Mouse (Mus musculus): ENCODE measurements at regions not wholly inside any gene's neighbourhood (a gene's known extent, or its start where the extent isn't known, plus 50 kb on each side); places are given as distances from the start of the nearest gene placed in this dataset.

DNA sequence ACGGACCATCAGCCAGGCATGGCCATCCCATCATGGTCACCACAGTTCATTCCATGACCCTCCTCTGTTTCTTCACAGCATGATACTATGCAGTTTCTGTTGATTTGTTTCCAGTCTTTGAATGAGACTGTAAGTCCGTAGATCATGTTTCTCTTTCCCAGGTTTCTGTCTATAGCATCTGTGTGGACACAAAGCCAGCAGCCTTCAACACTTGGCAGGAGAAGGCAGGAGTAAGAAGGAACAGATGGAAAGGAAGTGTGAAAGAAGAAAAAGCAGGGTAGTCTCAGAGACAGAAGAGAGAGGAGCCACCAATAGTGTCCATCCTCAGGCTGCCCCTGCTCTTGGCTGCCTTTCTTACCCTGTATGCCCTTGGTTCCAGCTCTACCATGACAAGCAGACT lies 136.6 kb downstream of the Sp3 start:
- Histone ChIP-seq H3K4me3 (replicated peaks; ENCODE audit: low read length) (no peak overlapping the region), H3K27me3 (replicated peaks; ENCODE audit: control insufficient read depth, insufficient read depth, low read length) (no peaks in the 10 kb centered on the region), H3K9me3 (ENCODE audit: control insufficient read depth, low read length) (peaks cover 3% of the 10 kb centered on the region; the same call in 1 of the 2 replicates), H3K4me2 (ENCODE audit: low read length) (no peak overlapping the region), H3K36me3 (ENCODE audit: control insufficient read depth, insufficient read depth) (no peaks in the 10 kb centered on the region), H3K4me1 (replicated peaks; ENCODE audit: control insufficient read depth, insufficient read depth, low read length) (peaks cover 7% of the 10 kb centered on the region), H3K9ac (replicated peaks; ENCODE audit: low read depth, low read length) (no peak overlapping the region), H3K27ac (ENCODE audit: low read length) (no peak overlapping the region)
- WGBS: 77% methylated on average over 2 of the region's 2 CpGs
- no peak for ATAC-seq

DNA sequence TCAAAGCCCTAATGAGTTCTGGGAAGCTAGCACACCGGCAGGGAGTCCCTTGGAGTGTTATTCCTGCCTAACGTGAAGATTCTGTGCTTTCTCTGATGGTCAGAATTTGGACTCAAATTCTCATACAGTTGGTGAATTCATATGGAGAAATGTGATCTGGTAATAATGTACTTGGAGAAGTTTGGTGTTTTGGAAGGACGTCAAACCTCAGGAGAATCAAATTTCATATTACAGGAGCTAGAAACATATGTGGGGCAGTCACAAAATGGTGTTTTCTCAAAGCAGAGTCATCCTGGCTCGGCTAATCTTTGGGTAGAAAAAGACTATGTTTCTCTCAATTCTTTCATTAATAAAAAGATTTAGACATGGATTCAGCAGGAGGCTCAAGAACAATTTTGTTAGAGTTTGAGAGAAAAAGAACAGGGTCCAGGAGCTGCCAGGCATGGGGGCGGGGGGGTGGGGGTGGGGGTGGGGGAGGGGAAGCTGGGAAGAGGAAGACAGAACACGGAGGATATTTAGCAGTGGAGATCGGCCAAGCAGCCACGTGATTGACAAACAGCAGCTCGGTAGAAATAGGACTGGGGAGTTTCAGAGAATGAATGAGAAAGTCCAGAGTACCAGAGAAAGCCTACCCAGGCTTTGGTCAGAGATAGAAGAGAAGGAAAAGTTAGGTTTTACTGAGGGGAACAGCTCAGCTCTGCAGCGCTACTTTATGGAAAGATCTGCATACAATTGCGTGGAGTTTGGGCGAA lies 130.6 kb downstream of the Sp3 start:
- 48% methylated on average over 12 of the region's 12 CpGs for WGBS
- H3K27me3 ChIP-seq (replicated peaks; ENCODE audit: control insufficient read depth, insufficient read depth, low read length): no peaks in the 10 kb centered on the region
- no peak overlapping the region for H3K9ac ChIP-seq (replicated peaks; ENCODE audit: low read depth, low read length)
- H3K27ac ChIP-seq (ENCODE audit: low read length): no peak overlapping the region
- no peaks in the 10 kb centered on the region for H3K4me1 ChIP-seq (replicated peaks; ENCODE audit: control insufficient read depth, insufficient read depth, low read length)
- no peaks in the 10 kb centered on the region for H3K9me3 ChIP-seq (ENCODE audit: control insufficient read depth, low read length)
- H3K36me3 ChIP-seq (ENCODE audit: control insufficient read depth, insufficient read depth): no peaks in the 10 kb centered on the region
- no peak for ATAC-seq
- H3K4me2 ChIP-seq (ENCODE audit: low read length): no peak overlapping the region
- no peak overlapping the region for H3K4me3 ChIP-seq (replicated peaks; ENCODE audit: low read length)

DNA sequence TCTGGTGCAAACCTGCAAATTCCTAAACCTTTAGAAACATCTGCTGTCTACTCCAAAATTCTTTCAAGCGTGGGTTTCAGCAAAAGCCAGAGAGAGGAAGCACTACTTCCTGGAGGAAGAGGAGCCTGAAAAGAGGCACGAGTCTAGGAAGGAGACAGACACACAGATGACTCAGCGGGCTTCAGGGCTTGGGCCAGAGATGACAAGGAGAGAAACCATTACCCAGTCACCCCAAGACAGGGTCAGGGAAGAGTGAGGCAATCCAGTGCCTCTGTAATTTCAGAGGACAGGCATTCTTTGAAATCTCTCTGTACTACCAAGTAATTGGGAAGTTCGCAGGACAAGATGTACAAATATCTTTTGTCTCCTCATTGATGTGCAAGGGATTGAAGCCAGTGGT lies 127.7 kb downstream of the Sp3 start:
- Histone ChIP-seq H3K4me2 (ENCODE audit: low read length) (no peak overlapping the region), H3K4me3 (replicated peaks; ENCODE audit: low read length) (no peak overlapping the region), H3K36me3 (ENCODE audit: control insufficient read depth, insufficient read depth) (no peaks in the 10 kb centered on the region), H3K27me3 (replicated peaks; ENCODE audit: control insufficient read depth, insufficient read depth, low read length) (no peaks in the 10 kb centered on the region), H3K9me3 (ENCODE audit: control insufficient read depth, low read length) (no peaks in the 10 kb centered on the region), H3K4me1 (replicated peaks; ENCODE audit: control insufficient read depth, insufficient read depth, low read length) (peaks cover 7% of the 10 kb centered on the region; the same call in 1 of the 2 replicates), H3K27ac (ENCODE audit: low read length) (no peak overlapping the region), H3K9ac (replicated peaks; ENCODE audit: low read depth, low read length) (no peak overlapping the region)
- ATAC-seq: no peak
- 87% methylated on average over 4 of the region's 4 CpGs for WGBS

DNA sequence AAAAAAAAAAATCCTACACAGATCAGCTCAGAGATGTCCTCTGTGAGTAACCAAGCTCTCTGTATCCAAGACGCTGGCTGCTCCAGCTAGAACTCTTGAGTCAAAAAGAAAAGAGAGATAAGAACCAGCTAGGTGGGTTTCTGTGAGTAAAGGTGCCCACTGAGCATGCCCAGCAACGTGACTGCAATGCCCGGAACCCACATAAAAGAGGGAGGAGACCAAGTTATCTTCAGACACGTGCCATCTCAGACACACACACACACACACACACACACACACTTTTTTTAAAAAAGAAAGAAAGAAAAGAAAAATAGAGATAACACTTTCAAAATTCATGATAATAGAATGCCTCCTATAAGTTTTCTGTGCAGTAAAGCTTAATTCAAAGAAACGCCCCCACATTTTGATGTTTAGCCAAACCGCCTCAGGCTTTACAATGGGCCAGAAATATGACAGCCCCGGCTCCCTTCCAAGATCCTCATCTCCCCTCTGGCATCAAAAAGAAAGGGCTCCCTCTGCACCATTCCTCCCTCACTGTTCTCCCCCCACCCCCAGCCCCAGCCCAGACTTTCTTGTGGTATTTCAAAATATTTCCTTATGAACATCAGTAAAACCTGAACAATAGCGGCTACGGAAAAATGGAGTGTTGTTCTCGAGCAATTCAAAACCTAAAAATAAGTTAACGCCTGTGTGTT lies 124.8 kb downstream of the Sp3 start:
- H3K27ac ChIP-seq (ENCODE audit: low read length): no peak overlapping the region
- no peak overlapping the region for H3K4me3 ChIP-seq (replicated peaks; ENCODE audit: low read length)
- ATAC-seq: no peak
- H3K27me3 ChIP-seq (replicated peaks; ENCODE audit: control insufficient read depth, insufficient read depth, low read length): no peaks in the 10 kb centered on the region
- no peak overlapping the region for H3K9ac ChIP-seq (replicated peaks; ENCODE audit: low read depth, low read length)
- WGBS: 70% methylated on average over 11 of the region's 11 CpGs
- no peaks in the 10 kb centered on the region for H3K9me3 ChIP-seq (ENCODE audit: control insufficient read depth, low read length)
- peaks cover 7% of the 10 kb centered on the region; the same call in 1 of the 2 replicates for H3K4me1 ChIP-seq (replicated peaks; ENCODE audit: control insufficient read depth, insufficient read depth, low read length)
- H3K4me2 ChIP-seq (ENCODE audit: low read length): no peak overlapping the region
- H3K36me3 ChIP-seq (ENCODE audit: control insufficient read depth, insufficient read depth): no peaks in the 10 kb centered on the region

DNA sequence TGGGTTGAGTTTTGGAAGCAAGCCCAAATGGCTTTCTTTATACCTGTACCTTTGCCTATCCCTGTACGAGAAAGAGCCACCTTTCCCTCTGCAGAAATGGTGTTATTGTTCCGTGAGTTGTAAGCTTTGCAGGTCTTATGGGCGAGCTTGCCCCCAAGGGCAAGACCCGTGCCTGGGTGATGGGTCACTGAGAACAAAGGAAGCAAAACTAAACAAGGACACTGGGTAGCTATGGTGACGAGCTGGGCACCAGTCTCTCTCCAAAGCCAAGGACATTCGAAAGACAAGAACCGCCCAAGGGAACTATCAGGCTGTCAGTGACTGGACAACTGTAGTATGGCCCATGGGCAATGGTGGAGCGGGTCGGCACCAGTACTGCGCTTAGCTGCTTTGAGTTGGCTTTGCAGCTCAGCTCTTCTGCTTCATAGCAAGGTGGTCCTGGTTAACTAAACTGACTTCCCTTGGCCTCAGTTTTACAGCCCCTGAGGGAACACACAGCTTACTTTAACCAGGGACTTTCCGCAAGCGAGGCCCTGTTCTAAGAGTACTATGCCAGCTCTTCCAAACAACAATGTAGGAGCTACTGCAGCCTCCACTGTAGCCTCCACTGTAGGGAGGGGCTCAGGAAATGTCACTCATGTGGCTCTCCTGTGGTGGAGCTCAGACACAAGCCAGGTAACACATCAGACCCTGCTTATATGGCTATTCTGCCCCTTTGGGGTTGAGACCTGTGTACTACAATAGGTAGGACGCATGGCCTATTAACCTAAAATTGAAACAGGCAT lies 124.1 kb downstream of the Sp3 start:
- ATAC-seq: no peak
- 85% methylated on average over 13 of the region's 13 CpGs for WGBS
- H3K4me3 ChIP-seq (replicated peaks; ENCODE audit: low read length): no peak overlapping the region

DNA sequence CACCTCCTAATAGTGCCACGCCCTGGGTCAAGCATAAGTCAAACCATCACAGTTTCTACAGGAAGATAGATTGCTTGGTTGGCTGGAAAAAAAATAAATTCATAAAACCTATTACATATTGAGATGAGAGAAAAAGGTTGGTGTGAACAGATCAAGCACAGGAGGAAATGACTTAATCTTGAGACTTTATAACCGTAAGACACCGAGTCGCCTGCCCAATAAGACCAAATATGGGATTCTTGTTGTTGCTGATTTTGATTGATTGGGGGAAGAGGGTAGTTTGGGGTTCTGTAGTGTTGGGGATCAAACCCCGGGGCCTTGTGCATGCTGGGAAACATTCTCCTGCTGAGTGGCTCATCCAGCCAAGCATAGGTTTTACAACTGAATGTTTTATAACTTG lies 122.9 kb downstream of the Sp3 start:
- H3K9me3 ChIP-seq (ENCODE audit: control insufficient read depth, low read length): no peaks in the 10 kb centered on the region
- no peak overlapping the region for H3K4me2 ChIP-seq (ENCODE audit: low read length)
- no peak overlapping the region for H3K27ac ChIP-seq (ENCODE audit: low read length)
- H3K4me3 ChIP-seq (replicated peaks; ENCODE audit: low read length): no peak overlapping the region
- no peak for ATAC-seq
- WGBS: 94% methylated on average over 5 of the region's 5 CpGs
- no peak overlapping the region for H3K9ac ChIP-seq (replicated peaks; ENCODE audit: low read depth, low read length)
- no peaks in the 10 kb centered on the region for H3K36me3 ChIP-seq (ENCODE audit: control insufficient read depth, insufficient read depth)
- no peaks in the 10 kb centered on the region for H3K27me3 ChIP-seq (replicated peaks; ENCODE audit: control insufficient read depth, insufficient read depth, low read length)
- peaks cover 7% of the 10 kb centered on the region; the same call in 1 of the 2 replicates for H3K4me1 ChIP-seq (replicated peaks; ENCODE audit: control insufficient read depth, insufficient read depth, low read length)

More for the DNA sequence above, 124.1 kb downstream of the Sp3 start:
- H3K4me1 ChIP-seq (replicated peaks; ENCODE audit: control insufficient read depth, insufficient read depth, low read length): peaks cover 7% of the 10 kb centered on the region; the same call in 1 of the 2 replicates
- no peak overlapping the region for H3K4me2 ChIP-seq (ENCODE audit: low read length)
- no peaks in the 10 kb centered on the region for H3K27me3 ChIP-seq (replicated peaks; ENCODE audit: control insufficient read depth, insufficient read depth, low read length)
- H3K9ac ChIP-seq (replicated peaks; ENCODE audit: low read depth, low read length): no peak overlapping the region
- no peaks in the 10 kb centered on the region for H3K36me3 ChIP-seq (ENCODE audit: control insufficient read depth, insufficient read depth)
- H3K9me3 ChIP-seq (ENCODE audit: control insufficient read depth, low read length): no peaks in the 10 kb centered on the region
- no peak overlapping the region for H3K27ac ChIP-seq (ENCODE audit: low read length)

DNA sequence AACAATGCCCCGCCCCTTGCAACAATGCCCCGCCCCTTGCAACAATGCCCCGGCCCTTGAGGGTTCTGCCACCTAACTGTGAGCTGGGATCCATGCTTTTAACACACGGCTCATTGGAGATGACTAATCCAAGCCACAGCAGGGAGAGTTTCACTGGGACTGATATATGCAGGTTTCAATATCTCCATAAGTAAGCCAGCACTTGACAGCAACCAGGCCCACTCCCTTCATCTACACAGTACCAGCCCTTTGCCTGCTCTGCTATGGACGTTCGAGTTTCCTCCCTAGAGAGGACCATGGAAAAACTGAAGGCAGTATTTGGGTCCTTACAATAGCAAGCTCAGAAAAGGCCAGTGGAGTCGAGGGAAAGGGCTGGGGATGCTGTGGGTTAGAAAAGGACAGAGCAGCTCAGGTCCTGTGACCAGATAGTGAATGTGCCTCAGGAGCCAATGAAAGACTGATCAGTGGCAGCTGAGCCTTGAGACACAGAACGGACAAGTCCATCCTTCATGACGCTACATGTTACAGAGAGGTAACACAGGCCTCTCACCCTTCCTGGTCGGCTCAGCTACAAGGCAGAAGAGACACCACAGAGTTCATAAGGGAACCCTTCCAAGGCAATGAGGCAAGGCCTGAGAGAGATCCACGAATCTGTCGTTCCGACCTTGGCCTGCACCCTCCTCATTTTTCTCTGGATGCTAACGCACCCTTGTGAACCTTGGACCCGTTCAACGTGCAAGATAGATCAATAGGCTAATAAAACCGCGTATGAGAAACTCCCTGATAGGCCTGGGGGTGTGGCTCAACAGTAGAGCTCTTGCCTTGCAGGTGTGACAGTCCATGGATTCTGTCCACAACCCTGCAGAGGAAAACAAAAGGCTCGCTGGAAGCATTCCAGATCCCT lies 114.5 kb downstream of the Sp3 start:
- H3K36me3 ChIP-seq (ENCODE audit: control insufficient read depth, insufficient read depth): no peaks in the 10 kb centered on the region
- H3K4me2 ChIP-seq (ENCODE audit: low read length): no peak overlapping the region
- H3K27me3 ChIP-seq (replicated peaks; ENCODE audit: control insufficient read depth, insufficient read depth, low read length): no peaks in the 10 kb centered on the region
- no peak overlapping the region for H3K27ac ChIP-seq (ENCODE audit: low read length)
- no peak for ATAC-seq
- no peak overlapping the region for H3K9ac ChIP-seq (replicated peaks; ENCODE audit: low read depth, low read length)
- peaks cover 4% of the 10 kb centered on the region for H3K4me1 ChIP-seq (replicated peaks; ENCODE audit: control insufficient read depth, insufficient read depth, low read length)
- no peaks in the 10 kb centered on the region; the same call in 1 of the 2 replicates for H3K9me3 ChIP-seq (ENCODE audit: control insufficient read depth, low read length)
- no peak overlapping the region for H3K4me3 ChIP-seq (replicated peaks; ENCODE audit: low read length)
- WGBS: 46% methylated on average over 19 of the region's 19 CpGs

DNA sequence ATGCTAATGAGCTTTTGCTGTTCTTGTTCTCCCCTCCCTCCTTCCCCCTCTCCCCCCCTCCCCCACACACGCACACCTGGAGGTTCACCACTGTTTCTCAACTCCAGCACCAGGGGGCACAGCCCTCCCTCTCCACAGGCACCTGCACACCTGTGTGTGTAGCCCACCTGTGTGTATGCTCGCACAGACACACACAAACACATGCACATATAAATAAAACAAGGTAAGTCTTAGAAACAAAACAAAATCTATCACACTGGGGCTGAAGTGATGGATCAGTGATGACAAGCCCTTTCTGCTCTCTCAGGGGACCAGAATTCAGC lies 113.9 kb downstream of the Sp3 start:
- no peaks in the 10 kb centered on the region for H3K36me3 ChIP-seq (ENCODE audit: control insufficient read depth, insufficient read depth)
- H3K4me3 ChIP-seq (replicated peaks; ENCODE audit: low read length): no peak overlapping the region
- no peak overlapping the region for H3K27ac ChIP-seq (ENCODE audit: low read length)
- no peaks in the 10 kb centered on the region; the same call in 1 of the 2 replicates for H3K9me3 ChIP-seq (ENCODE audit: control insufficient read depth, low read length)
- no peaks in the 10 kb centered on the region for H3K27me3 ChIP-seq (replicated peaks; ENCODE audit: control insufficient read depth, insufficient read depth, low read length)
- H3K4me1 ChIP-seq (replicated peaks; ENCODE audit: control insufficient read depth, insufficient read depth, low read length): peaks cover 4% of the 10 kb centered on the region
- H3K4me2 ChIP-seq (ENCODE audit: low read length): no peak overlapping the region
- WGBS: 29% methylated on average over 2 of the region's 2 CpGs
- no peak for ATAC-seq
- no peak overlapping the region for H3K9ac ChIP-seq (replicated peaks; ENCODE audit: low read depth, low read length)
